Mouse (Mus musculus) layer of hippocampus, adult 6 months (tissue): Measurements from ENCODE around the gene Olfr477. TPM values are rescaled to one million over a fixed set of nuclear protein-coding genes. Genes with fewer than 3 reads are reported as not detected.

Experiments
- long read RNA-seq, 2 experiments: library from polyadenylated mRNA; unstranded; transcript quantifications; one replicate each; pipeline ENCODE4 v2.0.0; 2019 to 2020
- polyA plus RNA-seq: library from polyadenylated mRNA; unstranded; fragments of <200 nt; fragmentation: Nextera tagmentation; gene quantifications from 2 replicates; pipeline ENCODE4 v1.2.3, GENCODE M21; 2021

Olfr477 gene
- polyA plus RNA-seq, result not detected in 2 replicates
- long read RNA-seq, experiment 1, result 0 reads
- long read RNA-seq, experiment 2, result 0 reads

GRCm38 (mm10) chr7:107986393-107986792, at the start of gene Olfr477:
Olfr477 (plus strand) TSS chr7:107986693.

GRCm38 (mm10) chr7:107954343-107954742, 32.1 kb upstream of the Olfr477 start, which contains the start of gene Olfr474:
Olfr474 (plus strand) TSS chr7:107954643.

DNA sequence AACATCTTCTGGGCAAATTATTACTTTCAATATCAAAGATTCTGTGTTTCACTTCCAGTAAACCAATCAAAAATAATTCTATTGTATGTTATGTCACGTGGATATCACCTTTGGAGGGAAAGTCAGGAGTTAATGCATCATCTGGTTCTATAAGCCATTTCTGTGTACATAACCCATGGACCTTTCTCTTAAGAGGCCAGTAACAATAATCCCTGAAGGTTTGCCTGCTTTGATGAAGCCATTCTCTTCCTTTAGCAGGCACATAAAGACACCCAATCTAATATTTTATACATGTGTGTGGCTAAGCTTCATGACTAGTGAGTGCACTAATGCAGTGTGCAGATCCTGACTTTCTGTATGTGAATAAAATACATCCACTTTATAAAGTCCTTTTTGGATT, 22.0 kb upstream of the Olfr477 start, which contains the start of gene Olfr476:
TSS of gene Olfr476 (plus strand) at position 301 of the 400 bp plus-strand sequence.

DNA sequence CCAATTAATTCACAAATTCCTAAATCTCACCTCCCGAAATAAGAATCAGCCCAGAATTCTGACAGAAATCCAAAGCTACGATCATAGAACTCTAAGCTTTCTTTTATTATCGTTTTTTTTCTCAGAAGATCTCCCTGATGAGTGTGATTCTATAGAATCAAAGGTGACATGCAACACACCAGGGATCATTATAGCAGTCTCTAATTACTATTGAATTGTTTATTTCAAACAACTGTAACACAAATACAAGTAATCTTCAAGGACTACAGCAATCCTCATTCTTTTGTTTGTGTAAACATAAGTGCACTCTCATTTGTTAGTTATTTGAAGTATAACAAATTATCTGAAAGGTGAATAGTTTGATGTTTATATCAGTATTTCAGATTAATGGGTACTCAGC, 47.4 kb downstream of the Olfr477 start, which contains the start of gene Olfr478:
TSS of gene Olfr478 (minus strand) at position 101 of the 400 bp plus-strand sequence.

Other genes with a start within 250 kb of the Olfr477 start
- gene Cyb5r2, start 228.7 kb upstream of the Olfr477 start, polyA plus RNA-seq, result 0.15 and 0.45 TPM in 2 replicates
- gene Ovch2, start 185.5 kb upstream of the Olfr477 start, polyA plus RNA-seq, result not detected in 2 replicates
- gene Olfr467, start 174.4 kb upstream of the Olfr477 start, polyA plus RNA-seq, result not detected in 2 replicates
- gene Olfr469, start 161.2 kb upstream of the Olfr477 start, polyA plus RNA-seq, result not detected in 2 replicates
- not detected in 2 replicates for gene Olfr470, start 139.2 kb upstream of the Olfr477 start, polyA plus RNA-seq
- gene Olfr472, start 88.8 kb upstream of the Olfr477 start, polyA plus RNA-seq, result not detected in 2 replicates
- not detected in 2 replicates for gene Olfr473, start 56.2 kb upstream of the Olfr477 start, polyA plus RNA-seq
- gene Olfr474, start 32.0 kb upstream of the Olfr477 start, polyA plus RNA-seq, result not detected in 2 replicates
- gene Olfr476, start 21.9 kb upstream of the Olfr477 start, polyA plus RNA-seq, result not detected in 2 replicates
- gene Olfr478, start 47.3 kb downstream of the Olfr477 start, polyA plus RNA-seq, result not detected in 2 replicates
- not detected in 2 replicates for gene Olfr479, start 64.0 kb downstream of the Olfr477 start, polyA plus RNA-seq
- gene Olfr480, start 80.7 kb downstream of the Olfr477 start, polyA plus RNA-seq, result not detected in 2 replicates
- gene Olfr481, start 93.2 kb downstream of the Olfr477 start, polyA plus RNA-seq, result not detected in 2 replicates
- not detected in 2 replicates for gene Olfr482, start 110.9 kb downstream of the Olfr477 start, polyA plus RNA-seq
- not detected in 2 replicates for gene Olfr483, start 114.2 kb downstream of the Olfr477 start, polyA plus RNA-seq
- gene Olfr484, start 140.8 kb downstream of the Olfr477 start, polyA plus RNA-seq, result not detected in 2 replicates
- gene Olfr485, start 173.2 kb downstream of the Olfr477 start, polyA plus RNA-seq, result not detected in 2 replicates
- gene Olfr486, start 186.0 kb downstream of the Olfr477 start, polyA plus RNA-seq, result not detected in 2 replicates
- not detected in 2 replicates for gene Olfr487, start 227.9 kb downstream of the Olfr477 start, polyA plus RNA-seq